Mouse (Mus musculus) heart, adult 2 months (tissue): Measurements from ENCODE around the gene Arhgap23.

Experiments used
- CTCF ChIP-seq: fragments of 200-600 bp; IDR thresholded peaks from 2 replicates; pipeline ENCODE4 v1.8.1; 2022; ENCODE audit warnings: antibody characterized with exemption, mild to moderate bottlenecking, moderate library complexity
- POLR2A ChIP-seq: fragments of 200-500 bp; IDR thresholded peaks from 2 replicates; pipeline ENCODE4 v1.6.1; 2011; ENCODE audit warnings: mild to moderate bottlenecking, low read depth, low read length, control low read depth; ENCODE audit not compliant: insufficient read depth

- TF ChIP-seq CTCF, result no peak
- TF ChIP-seq POLR2A, result no peak
Measured at GRCm38 (mm10) chr11:97463166-97463565, 47.8 kb downstream of the Arhgap23 start.
